Mouse (Mus musculus) liver, postnatal 0 days (tissue): ENCODE results near the gene Aldh1a3. TPM values are rescaled to one million over a fixed set of nuclear protein-coding genes. Genes with fewer than 3 reads are reported as not detected.

Experiments
- ATAC-seq: fragments of 200-750 bp; cut with Nextera tagmentation; 2 replicates; pipeline ENCODE4 v1.8.0; 2017; ENCODE audit warnings: mild to moderate bottlenecking, moderate library complexity
- DNase-seq: peaks from one replicate; pipeline ENCODE4 v3.0.0-alpha.2; 2016
- H3K27ac ChIP-seq: fragments of 300-500 bp; sonication (generic); 2 replicates; pipeline ENCODE4 v1.5.1; 2014; ENCODE audit warnings: antibody characterized with exemption, moderate library complexity, mild to moderate bottlenecking, low read depth
- H3K27me3 ChIP-seq: fragments of 300-500 bp; sonication (generic); 2 replicates; pipeline ENCODE4 v1.6.1; 2014; ENCODE audit warnings: low read length, control low read depth, mixed read lengths; ENCODE audit not compliant: insufficient read depth
- H3K36me3 ChIP-seq: fragments of 300-500 bp; sonication (generic); replicated peaks from 2 replicates; pipeline ENCODE4 v1.6.1; 2014; ENCODE audit warnings: mild to moderate bottlenecking, control low read depth, low read length, moderate library complexity, mixed read lengths; ENCODE audit not compliant: insufficient read depth
- H3K4me1 ChIP-seq: fragments of 300-500 bp; sonication (generic); 2 replicates; pipeline ENCODE4 v1.6.1; 2014; ENCODE audit warnings: antibody characterized with exemption, mild to moderate bottlenecking, control low read depth; ENCODE audit not compliant: insufficient read depth
- H3K4me2 ChIP-seq: fragments of 300-500 bp; sonication (generic); 2 replicates; pipeline ENCODE4 v1.6.1; 2014; ENCODE audit warnings: low read depth, mild to moderate bottlenecking, low read length, moderate library complexity, mixed read lengths
- H3K4me3 ChIP-seq: fragments of 300-500 bp; sonication (generic); 2 replicates; pipeline ENCODE4 v1.5.1; 2014; ENCODE audit warnings: low read depth, low read length
- H3K9ac ChIP-seq: fragments of 300-500 bp; sonication (generic); replicated peaks from 2 replicates; pipeline ENCODE4 v1.6.1; 2014; ENCODE audit warnings: mild to moderate bottlenecking, moderate library complexity
- H3K9me3 ChIP-seq: fragments of 300-500 bp; sonication (generic); 2 replicates; pipeline ENCODE4 v1.6.1; 2016; ENCODE audit warnings: mild to moderate bottlenecking, control low read depth, low read length, mixed read lengths
- CTCF ChIP-seq: sonication (generic); IDR thresholded peaks from 2 replicates; pipeline ENCODE4 v1.5.1; 2016; ENCODE audit warnings: antibody characterized with exemption, low read depth
- EP300 ChIP-seq: IDR thresholded peaks from 2 replicates; pipeline ENCODE4 v1.6.1; 2016; ENCODE audit warnings: antibody characterized with exemption, low read depth, mild to moderate bottlenecking
- WGBS: fragments of 180-500 bp; shearing (Covaris S2); extraction: QIAGEN DNeasy Blood & Tissue Kit; methylation state at CpG from one replicate; pipeline ENCODE4 v1.1.7; 2014; ENCODE audit not compliant: insufficient replicate concordance; 5-methylcytosine and 5-hydroxymethylcytosine counted together
- polyA plus RNA-seq: library from polyadenylated mRNA; unstranded; fragments of >200 nt; fragmentation: Nextera tagmentation; extraction: Ambion mirVana; gene quantifications from 2 replicates; pipeline ENCODE4 v1.2.1, GENCODE M21; 2015

Aldh1a3 gene
- polyA plus RNA-seq, 1 experiment from 2014 or later, result 1.4 TPM

- H3K4me3 ChIP-seq, result no peak overlapping the region
- H3K4me1 ChIP-seq, result peaks cover 3% of the 10 kb centered on the region; the same call in 1 of the 2 replicates
- WGBS, result 65% methylated on average over 12 of the region's 12 CpGs
- H3K9me3 ChIP-seq, result no peaks in the 10 kb centered on the region
- DNase-seq, result no peak
- no peaks in the 10 kb centered on the region for H3K36me3 ChIP-seq
- H3K9ac ChIP-seq, result no peak overlapping the region
- no peak overlapping the region for H3K4me2 ChIP-seq
- H3K27ac ChIP-seq, result no peak overlapping the region
- H3K27me3 ChIP-seq, result 0 out of 2 replicates have a peak, but pooled peaks cover 3% of the 10 kb centered on the region
- ATAC-seq, result no peak
- TF ChIP-seq CTCF (no peak), EP300 (no peak)
Observed at GRCm38 (mm10) chr7:66451622-66452295, 24.4 kb upstream of the Aldh1a3 start.

DNA sequence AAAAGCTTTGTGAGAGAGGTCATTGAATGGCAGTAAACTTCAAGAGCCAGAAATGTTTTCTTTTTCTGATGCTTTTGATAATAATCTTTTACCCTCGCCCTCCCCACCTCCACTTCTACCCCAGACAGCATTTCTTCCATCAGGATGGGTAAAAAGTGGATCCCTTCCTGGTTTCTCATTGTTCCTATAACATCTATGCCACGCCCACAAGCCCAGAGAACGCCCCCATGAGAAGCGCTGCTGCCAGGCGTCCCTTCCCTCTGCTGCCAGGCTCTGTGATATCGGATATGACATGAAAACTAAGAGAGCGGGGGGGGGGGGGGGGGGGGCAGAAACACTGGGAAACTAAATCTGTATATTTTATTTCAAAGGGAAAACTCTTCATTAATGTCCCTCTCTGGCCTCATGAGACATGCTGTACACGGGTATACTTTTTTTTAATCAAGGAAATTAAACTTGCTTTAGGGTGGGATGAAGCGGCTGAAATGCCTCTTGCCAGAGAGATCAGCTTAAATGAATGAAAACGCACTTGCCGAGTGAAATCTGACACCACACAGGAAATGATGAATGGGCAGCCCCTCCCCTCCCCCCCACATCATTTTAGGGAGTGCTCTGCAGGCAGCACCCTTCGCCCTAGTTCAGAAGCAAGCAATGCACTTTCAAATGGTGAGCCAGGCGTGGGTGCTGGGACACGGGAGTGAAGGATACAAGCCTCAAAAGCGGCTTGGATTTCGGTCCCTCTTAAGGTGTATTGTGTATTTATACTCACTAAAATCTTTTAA lies 22.8 kb upstream of the Aldh1a3 start:
- Histone ChIP-seq H3K4me2 (peak overlapping the region; percentile 61), H3K9ac (no peak overlapping the region), H3K27ac (no peak overlapping the region), H3K4me1 (peaks cover 3% of the 10 kb centered on the region; the same call in 1 of the 2 replicates), H3K27me3 (0 out of 2 replicates have a peak, but pooled peaks cover 3% of the 10 kb centered on the region), H3K9me3 (no peaks in the 10 kb centered on the region), H3K36me3 (no peaks in the 10 kb centered on the region), H3K4me3 (peak overlapping the region; percentile 31; the same call in 1 of the 2 replicates)
- ATAC-seq, result peak; percentile 67; the same call in 1 of the 2 replicates
- DNase-seq, result peak; percentile 46
- no peak for TF ChIP-seq CTCF
- no peak for TF ChIP-seq EP300
- 19% methylated on average over 15 of the region's 16 CpGs for WGBS

DNA sequence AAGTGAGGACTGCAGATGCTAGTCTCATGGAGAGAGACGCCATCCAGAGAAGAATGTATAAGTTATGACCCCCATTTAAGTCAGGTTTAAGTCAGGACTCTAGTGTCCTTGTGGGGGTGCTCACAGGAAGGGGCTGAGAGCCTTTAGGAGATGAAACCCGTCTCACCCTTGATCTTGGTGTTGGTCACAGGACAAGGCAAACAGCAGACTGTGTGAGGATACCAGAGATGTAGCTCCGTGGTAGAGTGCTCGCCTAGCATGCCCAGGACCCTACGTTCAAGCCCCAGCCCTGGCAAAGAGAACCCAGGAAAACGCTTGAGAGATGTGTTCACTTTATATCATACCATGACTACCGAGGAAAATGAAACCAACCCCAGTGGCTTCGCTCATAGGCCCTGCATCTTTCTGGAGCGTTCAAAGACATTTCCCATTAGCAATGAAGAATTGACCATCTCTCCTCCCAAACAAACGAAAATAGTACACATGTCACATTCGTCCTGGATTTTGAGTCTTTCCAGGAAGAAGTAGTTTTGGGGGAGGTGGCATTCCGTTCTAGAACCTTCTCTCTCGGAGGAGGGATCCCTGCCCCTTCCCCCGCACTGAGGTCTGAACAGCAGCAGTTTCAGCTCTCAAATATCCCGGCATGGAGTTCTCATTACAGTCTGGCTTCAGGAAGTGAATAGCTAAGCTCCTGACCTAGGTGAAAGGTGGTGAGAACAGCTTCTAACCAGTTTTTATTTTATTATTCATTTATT lies 21.6 kb upstream of the Aldh1a3 start:
- Histone ChIP-seq H3K36me3 (no peaks in the 10 kb centered on the region), H3K27ac (no peak overlapping the region), H3K27me3 (0 out of 2 replicates have a peak, but pooled peaks cover 3% of the 10 kb centered on the region), H3K4me2 (no peak overlapping the region), H3K9me3 (no peaks in the 10 kb centered on the region), H3K4me1 (peaks cover 3% of the 10 kb centered on the region; the same call in 1 of the 2 replicates), H3K4me3 (no peak overlapping the region), H3K9ac (no peak overlapping the region)
- no peak for ATAC-seq
- no peak for TF ChIP-seq EP300
- TF ChIP-seq CTCF, result no peak
- DNase-seq, result no peak
- WGBS, result 73% methylated on average over 15 of the region's 15 CpGs

GRCm38 (mm10) chr7:66448304-66448703 lies 21.0 kb upstream of the Aldh1a3 start:
- H3K4me3 ChIP-seq, result no peak overlapping the region
- DNase-seq, result no peak
- 52% methylated on average over 10 of the region's 10 CpGs for WGBS

DNA sequence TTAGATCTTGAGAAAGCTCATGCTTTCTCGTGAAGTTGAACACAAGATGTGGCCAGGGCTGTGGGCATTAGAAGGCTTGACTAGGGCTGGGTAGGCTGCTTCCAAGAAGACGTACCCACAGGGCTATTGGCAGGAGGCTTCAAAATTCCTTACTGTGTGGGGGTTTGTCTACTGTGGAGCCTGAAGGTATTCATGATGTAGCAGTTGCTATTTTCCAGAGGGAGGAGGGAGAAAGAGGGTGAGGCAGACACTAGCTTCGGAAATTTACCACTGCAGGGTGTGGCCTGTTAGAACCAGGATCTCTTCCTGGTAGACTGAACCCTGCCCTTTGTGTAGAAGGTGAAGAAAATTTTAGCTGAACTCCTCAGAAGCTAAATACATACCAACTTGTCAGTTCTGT lies 19.5 kb upstream of the Aldh1a3 start:
- Histone ChIP-seq H3K4me1 (peaks cover 3% of the 10 kb centered on the region; the same call in 1 of the 2 replicates), H3K36me3 (no peaks in the 10 kb centered on the region), H3K4me2 (no peak overlapping the region), H3K9me3 (no peaks in the 10 kb centered on the region), H3K9ac (no peak overlapping the region), H3K27ac (no peak overlapping the region), H3K27me3 (0 out of 2 replicates have a peak, but pooled peaks cover 3% of the 10 kb centered on the region), H3K4me3 (no peak overlapping the region)
- WGBS, result 69% methylated on average over 3 of the region's 3 CpGs
- ATAC-seq, result no peak
- TF ChIP-seq CTCF, result no peak
- DNase-seq, result no peak

More at GRCm38 (mm10) chr7:66448304-66448703, 21.0 kb upstream of the Aldh1a3 start:
- Histone ChIP-seq H3K36me3 (no peaks in the 10 kb centered on the region), H3K9me3 (no peaks in the 10 kb centered on the region), H3K4me1 (peaks cover 3% of the 10 kb centered on the region; the same call in 1 of the 2 replicates), H3K4me2 (no peak overlapping the region), H3K27me3 (0 out of 2 replicates have a peak, but pooled peaks cover 3% of the 10 kb centered on the region), H3K9ac (no peak overlapping the region), H3K27ac (no peak overlapping the region)
- no peak for ATAC-seq
- no peak for TF ChIP-seq EP300
- no peak for TF ChIP-seq CTCF
